Mouse (Mus musculus): ENCODE results near the gene Panx2.

Panx2 gene

GRCm38 (mm10) chr15:89104425-89104824 is 44.9 kb downstream of the Panx2 start:
- in situ Hi-C loops (cut with MboI; ENCODE audit: low pct_unique_long_range_greater_than_20kb in 1 of 2, low sequenced_read_pairs in 2 of 2, unreplicated experiment in 1 of 2): no loop called here

DNA sequence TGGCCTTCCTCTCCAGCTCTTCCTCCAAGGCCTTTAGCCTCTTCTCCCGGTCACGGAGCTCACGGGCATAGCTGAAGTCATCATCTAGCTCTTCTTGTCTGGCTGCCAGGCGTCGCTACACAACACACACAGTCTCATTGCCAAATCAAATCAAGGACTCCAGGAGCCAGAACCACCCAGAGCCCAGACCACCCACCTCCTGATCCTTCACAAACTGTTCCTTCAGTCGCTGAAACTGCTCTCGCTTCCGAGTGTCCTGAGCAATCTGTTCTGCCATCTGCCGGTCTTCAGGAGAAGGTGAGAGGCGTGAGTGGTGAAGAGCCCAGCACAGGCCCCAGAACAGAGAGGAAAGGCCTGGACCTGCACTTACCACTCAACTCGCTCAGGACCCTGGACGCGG is 46.5 kb downstream of the Panx2 start:
- in situ Hi-C loops (cut with MboI; ENCODE audit: low pct_unique_long_range_greater_than_20kb in 1 of 2, low sequenced_read_pairs in 2 of 2, unreplicated experiment in 1 of 2): no loop called here

GRCm38 (mm10) chr15:89106976-89107375 is 47.4 kb downstream of the Panx2 start:
- in situ Hi-C loops (cut with MboI; ENCODE audit: low pct_unique_long_range_greater_than_20kb in 1 of 2, low sequenced_read_pairs in 2 of 2, unreplicated experiment in 1 of 2): no loop called here

- in situ Hi-C loops (cut with MboI; ENCODE audit: low pct_unique_long_range_greater_than_20kb in 1 of 2, low sequenced_read_pairs in 2 of 2, unreplicated experiment in 1 of 2): no loop called here
Measured at GRCm38 (mm10) chr15:89110147-89110546, 50.6 kb downstream of the Panx2 start.

DNA sequence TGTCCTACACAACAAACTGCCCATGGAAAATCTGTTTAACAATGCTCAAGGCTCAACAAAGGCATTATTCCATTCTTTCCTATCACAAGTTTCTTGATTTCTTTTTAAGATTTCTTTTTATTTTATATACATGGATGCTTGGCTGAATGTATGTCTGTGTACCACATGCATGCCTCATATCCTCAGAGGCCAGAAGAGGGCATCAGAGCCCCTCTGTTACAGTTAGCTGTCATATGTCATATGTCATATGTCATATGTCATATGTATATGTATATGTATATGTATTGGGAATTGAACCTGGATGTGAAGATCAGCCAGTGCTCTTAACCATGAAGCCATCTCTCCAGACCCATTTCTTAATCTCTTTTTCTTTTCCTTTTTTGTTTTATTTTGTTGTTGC is 58.5 kb downstream of the Panx2 start:
- in situ Hi-C loops (cut with MboI; ENCODE audit: low pct_unique_long_range_greater_than_20kb in 1 of 2, low sequenced_read_pairs in 2 of 2, unreplicated experiment in 1 of 2): no loop called here

DNA sequence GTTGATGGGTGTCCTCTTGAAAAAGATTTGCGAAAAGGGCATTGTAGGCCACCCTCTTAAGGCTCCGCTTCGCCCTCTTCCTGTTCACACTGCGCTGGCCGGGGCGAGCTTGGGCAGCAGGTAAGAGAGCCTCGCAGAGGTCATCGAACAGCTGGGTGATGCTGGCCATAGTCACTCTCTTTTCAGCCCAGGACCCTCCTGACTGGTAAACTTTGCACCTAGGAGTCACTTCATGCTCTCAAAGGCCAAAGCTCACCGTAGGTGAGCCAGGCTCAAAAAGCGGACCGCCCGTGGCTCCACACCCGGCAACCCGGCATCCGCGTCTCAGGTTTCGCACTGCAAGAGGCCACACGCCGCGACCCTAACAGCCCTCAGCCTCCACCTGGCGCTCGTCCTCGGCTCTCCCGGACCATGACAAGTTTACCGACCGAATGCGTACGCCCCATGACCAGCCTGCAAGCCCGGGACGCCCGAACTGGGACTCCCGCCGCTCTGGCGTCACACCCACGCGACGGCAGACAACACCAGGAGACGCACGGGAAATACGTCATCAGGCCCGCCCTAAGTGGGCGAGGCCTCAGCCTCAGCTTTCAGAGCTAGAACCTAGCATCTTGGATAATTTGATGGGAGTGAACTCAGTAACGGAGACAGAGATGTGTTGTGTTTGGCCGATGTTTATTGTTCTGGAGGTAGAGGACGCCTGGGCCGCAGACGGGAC is 63.3 kb downstream of the Panx2 start, which contains the start of gene Tubgcp6:
TSS of gene Tubgcp6 (minus strand) at position 464 of the 718 bp plus-strand sequence.
- in situ Hi-C loops (cut with MboI; ENCODE audit: low pct_unique_long_range_greater_than_20kb in 1 of 2, low sequenced_read_pairs in 2 of 2, unreplicated experiment in 1 of 2): no loop called here
